Mouse (Mus musculus): ENCODE measurements around the gene Cyp26c1.

- no peak for TF ChIP-seq CTCF (IDR thresholded peaks at IDR 0.05; ENCODE audit: low read depth)
- no peak for TF ChIP-seq EP300 (IDR thresholded peaks at IDR 0.05; ENCODE audit: low read depth)
Measured at GRCm38 (mm10) chr19:37692879-37693278, 7.5 kb downstream of the Cyp26c1 start.

Measured in liver, embryonic 14.5 days (tissue).